Mouse (Mus musculus) liver, postnatal 0 days (tissue): ENCODE results near the gene Afdn. TPM values are rescaled to one million over a fixed set of nuclear protein-coding genes. Genes with fewer than 3 reads are reported as not detected.
A peak's percentile ranks its signal among the peaks of the same experiment; 100 is the strongest.
"Not testable (repeated sequence)": the region's sequence is repeated elsewhere in the genome, so short reads cannot be mapped to it uniquely, and the experiment has no call there.

Experiments used
- ATAC-seq: fragments of 200-750 bp; cut with Nextera tagmentation; 2 replicates; pipeline ENCODE4 v1.8.0; 2017; ENCODE audit warnings: mild to moderate bottlenecking, moderate library complexity
- DNase-seq: peaks from one replicate; pipeline ENCODE4 v3.0.0-alpha.2; 2016
- H3K27ac ChIP-seq: fragments of 300-500 bp; sonication (generic); 2 replicates; pipeline ENCODE4 v1.5.1; 2014; ENCODE audit warnings: antibody characterized with exemption, moderate library complexity, mild to moderate bottlenecking, low read depth
- H3K27me3 ChIP-seq: fragments of 300-500 bp; sonication (generic); 2 replicates; pipeline ENCODE4 v1.6.1; 2014; ENCODE audit warnings: low read length, control low read depth, mixed read lengths; ENCODE audit not compliant: insufficient read depth
- H3K36me3 ChIP-seq: fragments of 300-500 bp; sonication (generic); replicated peaks from 2 replicates; pipeline ENCODE4 v1.6.1; 2014; ENCODE audit warnings: mild to moderate bottlenecking, control low read depth, low read length, moderate library complexity, mixed read lengths; ENCODE audit not compliant: insufficient read depth
- H3K4me1 ChIP-seq: fragments of 300-500 bp; sonication (generic); 2 replicates; pipeline ENCODE4 v1.6.1; 2014; ENCODE audit warnings: antibody characterized with exemption, mild to moderate bottlenecking, control low read depth; ENCODE audit not compliant: insufficient read depth
- H3K4me2 ChIP-seq: fragments of 300-500 bp; sonication (generic); 2 replicates; pipeline ENCODE4 v1.6.1; 2014; ENCODE audit warnings: low read depth, mild to moderate bottlenecking, low read length, moderate library complexity, mixed read lengths
- H3K4me3 ChIP-seq: fragments of 300-500 bp; sonication (generic); 2 replicates; pipeline ENCODE4 v1.5.1; 2014; ENCODE audit warnings: low read depth, low read length
- H3K9ac ChIP-seq: fragments of 300-500 bp; sonication (generic); replicated peaks from 2 replicates; pipeline ENCODE4 v1.6.1; 2014; ENCODE audit warnings: mild to moderate bottlenecking, moderate library complexity
- H3K9me3 ChIP-seq: fragments of 300-500 bp; sonication (generic); 2 replicates; pipeline ENCODE4 v1.6.1; 2016; ENCODE audit warnings: mild to moderate bottlenecking, control low read depth, low read length, mixed read lengths
- CTCF ChIP-seq: sonication (generic); IDR thresholded peaks from 2 replicates; pipeline ENCODE4 v1.5.1; 2016; ENCODE audit warnings: antibody characterized with exemption, low read depth
- EP300 ChIP-seq: IDR thresholded peaks from 2 replicates; pipeline ENCODE4 v1.6.1; 2016; ENCODE audit warnings: antibody characterized with exemption, low read depth, mild to moderate bottlenecking
- WGBS: fragments of 180-500 bp; shearing (Covaris S2); extraction: QIAGEN DNeasy Blood & Tissue Kit; methylation state at CpG from one replicate; pipeline ENCODE4 v1.1.7; 2014; ENCODE audit not compliant: insufficient replicate concordance; 5-methylcytosine and 5-hydroxymethylcytosine counted together
- polyA plus RNA-seq: library from polyadenylated mRNA; unstranded; fragments of >200 nt; fragmentation: Nextera tagmentation; extraction: Ambion mirVana; gene quantifications from 2 replicates; pipeline ENCODE4 v1.2.1, GENCODE M21; 2015

Gene Afdn
- polyA plus RNA-seq, 1 experiment from 2014 or later = 20.6 TPM

- Histone ChIP-seq H3K27me3 (no peaks in the 10 kb centered on the region), H3K36me3 (0 out of 2 replicates have a peak, but pooled peaks cover 3% of the 10 kb centered on the region), H3K4me2 (no peak overlapping the region), H3K9me3 (no peaks in the 10 kb centered on the region), H3K9ac (no peak overlapping the region), H3K4me1 (no peaks in the 10 kb centered on the region), H3K27ac (no peak overlapping the region), H3K4me3 (no peak overlapping the region)
- WGBS = 76% methylated on average over 1 of the region's 1 CpGs
- no peak for TF ChIP-seq EP300
- peak; percentile 76 for TF ChIP-seq CTCF
- no peak for DNase-seq
- ATAC-seq = no peak
Observed at GRCm38 (mm10) chr17:13830636-13831341, 70.5 kb downstream of the Afdn start.

GRCm38 (mm10) chr17:13835876-13836275, 75.5 kb downstream of the Afdn start:
- no peaks in the 10 kb centered on the region for H3K27me3 ChIP-seq
- no peak overlapping the region for H3K4me2 ChIP-seq
- H3K9ac ChIP-seq = no peak overlapping the region
- H3K27ac ChIP-seq = no peak overlapping the region
- 0 out of 2 replicates have a peak, but pooled peaks cover 3% of the 10 kb centered on the region for H3K36me3 ChIP-seq
- H3K9me3 ChIP-seq = no peaks in the 10 kb centered on the region
- DNase-seq = no peak
- no peak overlapping the region for H3K4me3 ChIP-seq
- peak; percentile 45 for TF ChIP-seq CTCF
- TF ChIP-seq EP300 = no peak
- no peaks in the 10 kb centered on the region for H3K4me1 ChIP-seq
- 75% methylated on average over 4 of the region's 4 CpGs for WGBS
- no peak for ATAC-seq

GRCm38 (mm10) chr17:13850175-13850574, 89.8 kb downstream of the Afdn start:
- Histone ChIP-seq H3K4me3 (no peak overlapping the region), H3K36me3 (peaks cover 9% of the 10 kb centered on the region), H3K27ac (no peak overlapping the region), H3K4me2 (no peak overlapping the region), H3K27me3 (no peaks in the 10 kb centered on the region), H3K4me1 (no peaks in the 10 kb centered on the region), H3K9ac (no peak overlapping the region), H3K9me3 (no peaks in the 10 kb centered on the region)
- DNase-seq (no peak), ATAC-seq (no peak)
- TF ChIP-seq EP300 = no peak
- no peak for TF ChIP-seq CTCF
- 77% methylated on average over 2 of the region's 2 CpGs for WGBS

- H3K4me3 ChIP-seq, DNase-seq, H3K36me3 ChIP-seq, H3K27me3 ChIP-seq, H3K27ac ChIP-seq, H3K9me3 ChIP-seq, H3K4me2 ChIP-seq, H3K9ac ChIP-seq, H3K4me1 ChIP-seq, ATAC-seq: not testable (repeated sequence)
- WGBS = 76% methylated on average over 7 of the region's 7 CpGs
Observed at GRCm38 (mm10) chr17:13853883-13854282, 93.5 kb downstream of the Afdn start.

- TF ChIP-seq CTCF (no peak), EP300 (no peak)
- Histone ChIP-seq H3K27ac (no peak overlapping the region), H3K9ac (no peak overlapping the region), H3K36me3 (peaks cover 6% of the 10 kb centered on the region; the same call in 1 of the 2 replicates), H3K27me3 (no peaks in the 10 kb centered on the region), H3K4me1 (no peaks in the 10 kb centered on the region), H3K4me2 (no peak overlapping the region), H3K4me3 (no peak overlapping the region), H3K9me3 (no peaks in the 10 kb centered on the region)
- no peak for ATAC-seq
- DNase-seq = no peak
- 87% methylated on average over 1 of the region's 1 CpGs for WGBS
Observed at GRCm38 (mm10) chr17:13855396-13855795, 95.1 kb downstream of the Afdn start.

GRCm38 (mm10) chr17:13856429-13857090, 96.2 kb downstream of the Afdn start:
- Histone ChIP-seq H3K9ac (no peak overlapping the region), H3K9me3 (no peaks in the 10 kb centered on the region), H3K4me2 (no peak overlapping the region), H3K4me3 (no peak overlapping the region), H3K4me1 (no peaks in the 10 kb centered on the region), H3K27ac (no peak overlapping the region), H3K36me3 (peaks cover 9% of the 10 kb centered on the region; the same call in 1 of the 2 replicates), H3K27me3 (no peaks in the 10 kb centered on the region)
- no peak for TF ChIP-seq EP300
- no peak for TF ChIP-seq CTCF
- DNase-seq (no peak), ATAC-seq (no peak)
- 76% methylated on average over 5 of the region's 5 CpGs for WGBS
